Mouse (Mus musculus) heart, adult 11 months (tissue): ENCODE data around the gene Rps6kb2.
A peak's percentile ranks its signal among the peaks of the same experiment; 100 is the strongest.

Experiments used
- DNase-seq: peaks from one replicate; pipeline ENCODE4 v3.0.0; 2022

The Rps6kb2 gene

DNA sequence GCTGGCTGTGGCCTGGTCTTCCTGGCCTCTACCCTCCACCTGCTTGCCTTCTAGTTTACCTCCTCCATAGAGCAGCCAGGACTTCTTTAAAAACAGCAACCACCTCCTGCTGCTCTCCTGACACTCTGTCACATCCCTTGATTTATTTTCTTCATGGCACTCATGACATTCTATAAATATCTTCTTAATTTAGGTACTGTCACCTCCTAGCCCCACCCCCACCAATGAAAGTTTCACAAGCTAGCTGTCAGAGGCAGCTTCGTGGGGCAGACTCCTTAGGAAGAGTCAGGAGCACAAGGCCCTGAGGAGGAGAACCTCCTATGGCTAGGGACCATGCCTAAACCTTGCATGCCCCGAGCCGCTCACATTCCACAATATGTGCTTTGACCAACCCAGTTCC, 24.1 kb upstream of the Rps6kb2 start:
- no peak for DNase-seq

GRCm38 (mm10) chr19:4184976-4185975, 22.1 kb upstream of the Rps6kb2 start:
- DNase-seq, result peak; percentile 93

- no peak for DNase-seq
Measured at GRCm38 (mm10) chr19:4183689-4184088, 20.5 kb upstream of the Rps6kb2 start.

GRCm38 (mm10) chr19:4181892-4182291, 18.7 kb upstream of the Rps6kb2 start:
- DNase-seq, result peak; percentile 96

GRCm38 (mm10) chr19:4180411-4180810, 17.3 kb upstream of the Rps6kb2 start:
- no peak for DNase-seq

- peak; percentile 96 for DNase-seq
Measured at GRCm38 (mm10) chr19:4175368-4175947, 12.3 kb upstream of the Rps6kb2 start, which contains the start of gene Carns1. Carns1 (minus strand) TSS chr19:4175479.

GRCm38 (mm10) chr19:4172925-4173324, 9.8 kb upstream of the Rps6kb2 start:
- DNase-seq, result no peak

GRCm38 (mm10) chr19:4171393-4172290, 8.5 kb upstream of the Rps6kb2 start:
- DNase-seq, result peak; percentile 97

DNA sequence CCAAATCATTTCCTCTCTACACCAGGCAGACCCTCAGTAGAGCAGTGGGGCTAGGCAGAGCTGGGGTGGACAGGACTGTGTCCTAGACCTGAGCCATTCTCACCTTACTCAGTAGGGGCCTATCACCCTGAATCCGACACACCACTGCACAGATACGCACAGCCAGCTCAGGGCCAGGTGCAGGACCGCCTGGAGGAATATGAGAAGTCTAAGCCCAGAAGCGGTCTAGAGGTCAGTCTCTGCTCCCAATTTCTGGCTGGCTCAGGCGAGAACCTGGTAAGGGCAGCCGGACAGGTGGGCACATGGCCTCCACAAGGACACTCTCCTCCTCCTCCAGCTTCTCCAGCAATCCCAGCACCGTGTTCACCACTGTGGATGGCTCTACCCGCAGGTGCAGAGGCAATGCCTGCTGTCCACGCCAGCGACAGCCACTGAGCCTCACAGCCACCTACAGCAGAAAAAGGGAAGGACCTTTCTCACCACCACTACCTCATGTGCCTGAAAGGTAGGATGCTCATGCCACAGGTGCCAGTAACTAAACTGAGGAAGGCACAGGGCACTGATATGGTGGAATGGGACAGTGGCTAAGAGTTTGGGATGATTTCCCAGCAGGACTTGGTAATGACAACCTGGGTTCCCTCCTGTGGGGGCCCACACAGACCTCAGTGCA, 7.7 kb upstream of the Rps6kb2 start:
- DNase-seq, result peak; percentile 94

GRCm38 (mm10) chr19:4169810-4170209, 6.7 kb upstream of the Rps6kb2 start:
- DNase-seq, result peak; percentile 97

GRCm38 (mm10) chr19:4169378-4169784, 6.2 kb upstream of the Rps6kb2 start:
- peak; percentile 100 for DNase-seq

- no peak for DNase-seq
Measured at GRCm38 (mm10) chr19:4166678-4167476, 3.7 kb upstream of the Rps6kb2 start.

GRCm38 (mm10) chr19:4164721-4165120, 1.6 kb upstream of the Rps6kb2 start:
- DNase-seq, result no peak

DNA sequence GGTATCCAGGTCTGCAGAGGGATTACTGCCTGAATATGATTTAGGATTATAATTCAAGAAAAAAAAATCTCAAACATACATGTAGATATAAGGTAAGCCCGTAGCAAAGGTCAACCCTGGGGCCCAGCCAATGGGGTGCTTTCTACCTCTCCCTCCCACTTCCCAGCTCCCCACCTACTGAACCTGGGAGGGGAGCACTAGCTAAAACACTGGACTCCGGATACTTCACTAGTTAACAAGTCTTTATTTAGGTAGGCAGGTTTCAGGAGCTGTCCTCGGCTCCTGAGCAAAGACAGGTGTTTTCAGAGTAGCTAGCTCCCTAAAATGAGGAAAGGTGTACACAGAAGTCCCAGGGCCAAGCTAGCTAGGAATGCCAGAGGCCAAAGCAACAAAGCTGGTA, 946 bp upstream of the Rps6kb2 start:
- peak; percentile 91 for DNase-seq

- no peak for DNase-seq
Measured at GRCm38 (mm10) chr19:4163543-4163887, 361 bp upstream of the Rps6kb2 start.

DNA sequence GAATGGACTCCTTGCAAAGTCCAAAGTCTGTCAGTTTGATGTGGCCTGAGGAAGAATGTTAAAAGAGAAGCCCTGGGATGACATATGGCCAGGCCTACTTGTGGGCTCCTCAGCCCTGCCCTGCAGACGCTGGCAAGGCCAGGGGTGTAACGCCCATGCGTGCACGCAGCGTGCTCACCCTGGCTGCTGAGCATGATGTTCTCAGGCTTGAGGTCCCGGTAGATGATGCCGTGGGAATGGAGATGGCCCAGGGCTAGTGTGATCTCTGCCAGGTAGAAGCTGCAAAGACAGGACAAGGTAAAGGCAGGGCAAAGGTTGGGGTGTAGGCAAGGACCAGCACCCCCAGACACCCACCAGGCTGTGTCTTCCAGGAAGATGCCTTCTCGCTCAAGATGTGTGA, 4.1 kb downstream of the Rps6kb2 start:
- DNase-seq, result peak; percentile 92

- peak; percentile 91 for DNase-seq
Measured at GRCm38 (mm10) chr19:4156771-4157170, 6.4 kb downstream of the Rps6kb2 start.

DNA sequence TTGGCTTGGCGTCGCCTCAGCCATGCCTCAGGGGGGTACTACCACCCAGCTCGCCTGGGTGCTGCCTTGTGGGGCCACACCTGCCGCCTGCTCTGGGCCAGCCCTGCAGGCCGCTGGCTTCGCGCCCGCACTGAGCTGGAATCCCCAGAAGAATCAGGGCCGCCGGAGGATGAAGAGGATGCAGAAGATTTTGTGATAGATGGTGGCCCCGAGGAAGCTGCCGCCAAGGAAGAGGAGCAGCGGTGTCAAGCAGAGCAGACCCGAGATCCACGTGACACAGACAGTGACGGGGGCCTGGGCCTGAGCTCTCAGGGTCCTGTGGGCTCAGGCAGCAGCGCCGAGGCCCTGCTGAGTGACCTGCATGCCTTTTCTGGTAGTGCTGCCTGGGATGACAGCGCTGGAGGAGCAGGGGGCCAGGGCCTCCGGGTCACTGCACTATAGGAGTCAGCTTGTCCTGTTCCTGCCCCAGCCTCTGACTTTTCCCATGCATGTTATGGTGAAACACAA, 7.0 kb downstream of the Rps6kb2 start:
- peak; percentile 89 for DNase-seq

DNA sequence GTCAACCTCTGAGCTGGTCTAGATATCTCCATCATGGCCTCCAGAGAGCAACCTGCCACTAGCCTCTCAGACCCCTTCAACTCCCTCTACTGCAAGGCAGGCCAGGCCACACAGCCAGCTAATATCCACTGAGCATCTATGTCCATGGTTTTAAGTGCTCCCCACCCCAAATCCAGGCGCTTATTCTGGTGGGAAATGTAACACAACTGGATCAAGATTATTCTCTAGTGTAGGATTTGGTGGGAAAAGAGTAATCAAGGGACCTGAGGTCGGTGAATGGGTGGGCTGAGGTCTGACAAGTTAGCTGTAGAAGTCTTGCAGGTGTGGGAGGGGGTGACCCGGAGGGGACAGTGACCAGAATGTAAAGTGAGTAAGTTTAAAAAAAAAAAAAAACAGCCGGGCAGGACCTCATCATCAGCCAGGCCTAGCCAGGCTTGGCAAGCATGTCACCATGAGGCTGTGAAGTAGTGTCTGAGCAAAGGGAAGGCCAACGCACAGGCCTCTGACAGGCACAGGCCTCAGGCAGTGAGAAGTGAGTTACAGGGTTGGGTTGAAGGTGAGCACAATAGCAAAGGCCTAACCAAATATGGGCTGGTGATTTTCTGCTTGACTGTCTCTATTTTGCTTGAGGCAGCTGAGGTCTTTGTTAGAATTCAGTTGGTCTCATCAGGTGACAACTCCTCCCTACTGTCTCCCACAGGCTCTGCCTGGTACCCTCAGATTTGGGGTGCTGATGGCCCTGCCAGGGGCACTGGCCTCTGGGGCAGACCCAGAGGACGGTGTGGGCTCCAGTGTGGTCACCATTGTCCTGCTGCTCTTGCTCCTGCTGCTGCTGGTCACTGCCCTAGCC, 7.7 kb downstream of the Rps6kb2 start:
- DNase-seq, result no peak

DNA sequence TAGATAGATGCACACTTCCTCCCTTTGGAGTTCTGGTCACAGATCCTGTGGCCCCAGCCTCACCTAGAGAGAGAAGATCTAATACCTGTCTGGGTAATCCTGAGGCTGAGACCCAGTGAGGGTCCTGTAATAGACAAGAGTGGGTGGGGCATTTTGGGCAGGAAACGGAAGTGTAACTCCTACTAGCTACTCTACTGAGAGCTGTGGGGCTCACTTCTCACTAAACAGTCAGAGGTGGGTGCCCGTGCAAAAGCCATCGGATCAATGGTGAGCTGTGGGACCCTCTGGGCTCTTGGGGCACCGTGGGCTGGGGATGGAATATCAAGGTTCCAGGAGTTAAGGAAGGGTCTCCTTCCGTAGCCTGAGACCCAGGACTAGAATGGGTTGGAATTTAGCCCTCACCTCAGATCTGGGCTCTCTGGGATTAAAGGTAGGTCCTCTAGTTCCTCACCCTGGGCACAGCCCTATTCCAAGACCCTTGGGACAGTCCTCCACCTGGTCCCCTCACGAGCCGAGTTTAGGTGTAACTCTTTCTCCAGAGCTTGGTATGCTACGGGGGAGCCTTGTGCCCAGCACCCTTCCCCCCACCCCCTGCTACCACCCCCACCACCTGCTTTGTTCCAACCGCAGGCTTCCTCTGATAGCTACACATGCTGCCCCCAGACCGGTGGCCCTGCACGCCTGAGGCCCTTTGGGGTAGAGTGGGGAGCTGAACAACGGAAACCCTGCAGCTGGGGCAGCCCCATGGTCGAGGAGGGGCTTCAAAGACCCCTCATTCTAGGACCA, 8.5 kb downstream of the Rps6kb2 start:
- peak; percentile 95 for DNase-seq
